Mouse (Mus musculus) left cerebral cortex, postnatal 10 days (tissue): Measurements from ENCODE around the gene Slc25a12. TPM values are rescaled to one million over a fixed set of nuclear protein-coding genes. Genes with fewer than 3 reads are reported as not detected.

Source experiments
- DNase-seq, 2 experiments: peaks; one replicate each; pipeline ENCODE4 v3.0.0; 2021 to 2022; ENCODE audit warnings: low spot score in 2 of 2, mixed read lengths in 1 of 2; ENCODE audit errors: extremely low spot score in 1 of 2
- intact Hi-C: fragments of 180-260 bp; cut with DNase I; formaldehyde crosslinking; loops from one replicate; pipeline ENCODE4 v1.15.1; 2025
- total RNA-seq, 2 experiments: library from RNA; stranded (reverse); gene quantifications; 2 replicates each; pipeline ENCODE4 v1.2.3; 2021

The Slc25a12 gene
- total RNA-seq, 2 experiments from 2014 or later: 157 to 162 TPM

- intact Hi-C loops: no loop called here
- DNase-seq: no peak
Measured at GRCm38 (mm10) chr2:71321486-71321885, 46.1 kb downstream of the Slc25a12 start.

DNA sequence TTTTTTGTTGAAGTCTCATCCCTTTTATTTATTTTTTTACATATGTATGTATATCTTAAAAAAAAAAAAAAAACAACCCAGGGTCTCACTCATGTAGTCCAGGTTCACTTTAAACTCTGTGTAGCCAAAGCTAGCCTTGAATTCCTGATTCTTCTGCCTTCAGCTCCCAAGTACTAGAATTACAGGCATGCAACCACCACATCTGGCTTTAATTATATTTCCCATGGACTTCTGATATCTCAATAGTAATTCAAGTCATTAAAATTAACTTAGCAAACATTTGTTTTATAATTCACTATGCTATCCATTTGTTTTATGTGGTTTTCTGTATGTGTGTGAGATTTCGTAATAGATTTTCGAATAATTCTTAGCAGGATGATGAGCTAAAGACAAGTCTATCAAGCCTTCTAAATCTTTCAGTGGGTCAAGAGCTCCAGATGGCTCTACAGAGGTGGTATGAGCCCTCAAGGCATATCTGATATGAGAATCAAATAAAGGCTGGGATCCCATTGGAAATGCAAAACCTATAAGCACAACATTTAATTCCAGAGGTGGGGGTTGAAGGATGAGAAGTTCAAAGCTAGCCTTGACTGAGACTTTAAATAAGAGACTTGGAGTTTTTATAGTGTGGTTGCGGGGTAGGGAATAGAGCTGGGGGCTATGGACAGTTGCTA, 51.3 kb downstream of the Slc25a12 start:
- intact Hi-C loops: no loop called here
- DNase-seq: no peak

DNA sequence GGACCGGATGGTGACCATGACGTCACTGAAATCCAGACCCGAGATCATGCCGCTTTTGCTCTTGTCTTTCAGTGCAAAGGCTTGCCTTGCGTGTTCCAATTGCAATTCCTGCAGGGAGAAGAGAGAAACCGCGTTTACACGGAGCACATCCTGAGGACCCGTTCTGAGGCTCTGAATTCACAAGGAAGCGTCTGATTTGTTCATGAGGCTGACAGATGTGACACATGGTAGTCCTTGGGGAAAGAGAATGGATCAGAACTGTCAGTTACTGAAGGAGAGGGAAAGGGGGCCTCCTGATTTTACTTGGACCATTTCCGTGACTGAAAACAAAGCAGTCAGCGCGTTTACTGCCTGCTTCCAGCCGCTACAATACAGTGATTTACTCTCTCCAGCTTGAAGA, 52.5 kb downstream of the Slc25a12 start:
- intact Hi-C loops: no loop called here
- DNase-seq: no peak

DNA sequence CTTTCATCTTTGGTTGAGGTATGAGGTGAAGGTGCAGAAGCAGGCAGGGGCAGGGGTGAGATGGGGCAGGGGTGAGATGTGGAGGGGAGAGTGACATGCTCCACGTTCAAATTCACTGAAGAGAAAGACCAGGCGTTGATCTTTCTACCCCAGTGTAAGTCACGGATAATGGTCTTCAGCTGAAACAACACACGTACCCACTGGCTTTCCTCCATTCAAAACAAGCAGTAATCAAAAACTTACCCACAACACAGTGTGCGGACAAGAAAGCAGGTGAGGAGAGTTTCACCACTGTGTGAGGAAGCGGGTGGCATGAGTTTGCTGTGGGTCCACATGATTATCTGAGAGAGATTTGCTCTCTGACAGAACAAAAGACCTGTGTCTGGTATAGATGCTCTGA, 53.5 kb downstream of the Slc25a12 start:
- no peak for DNase-seq
- intact Hi-C loops: no loop called here

GRCm38 (mm10) chr2:71312067-71312466, 55.5 kb downstream of the Slc25a12 start:
- intact Hi-C loops: no loop called here
- DNase-seq: no peak

GRCm38 (mm10) chr2:71309726-71310125, 57.8 kb downstream of the Slc25a12 start:
- intact Hi-C loops: no loop called here

DNA sequence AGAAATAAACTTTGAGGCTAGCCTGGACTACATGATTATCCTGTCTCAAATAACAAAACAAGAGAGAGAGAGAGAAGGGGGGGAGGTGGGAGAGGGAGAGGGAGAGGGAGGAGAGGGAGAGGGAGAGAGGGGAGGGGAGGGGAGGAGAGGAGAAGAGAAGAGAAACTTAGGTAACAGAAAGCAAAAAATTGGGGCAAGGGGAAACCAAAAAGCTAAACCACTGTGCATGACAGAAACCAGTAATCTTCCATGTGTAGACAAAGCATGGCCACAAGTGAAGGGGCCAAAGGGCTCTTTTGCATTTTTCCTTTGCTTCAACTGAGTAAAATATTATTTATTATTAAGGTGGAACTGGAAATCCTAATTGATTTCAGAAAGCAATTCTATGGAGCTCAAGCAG, 61.2 kb downstream of the Slc25a12 start:
- DNase-seq: no peak
- intact Hi-C loops: no loop called here

More at GRCm38 (mm10) chr2:71309726-71310125, 57.8 kb downstream of the Slc25a12 start:
- no peak for DNase-seq

- intact Hi-C loops: no loop called here
- DNase-seq: no peak
Measured at GRCm38 (mm10) chr2:71304821-71305220, 62.7 kb downstream of the Slc25a12 start.

DNA sequence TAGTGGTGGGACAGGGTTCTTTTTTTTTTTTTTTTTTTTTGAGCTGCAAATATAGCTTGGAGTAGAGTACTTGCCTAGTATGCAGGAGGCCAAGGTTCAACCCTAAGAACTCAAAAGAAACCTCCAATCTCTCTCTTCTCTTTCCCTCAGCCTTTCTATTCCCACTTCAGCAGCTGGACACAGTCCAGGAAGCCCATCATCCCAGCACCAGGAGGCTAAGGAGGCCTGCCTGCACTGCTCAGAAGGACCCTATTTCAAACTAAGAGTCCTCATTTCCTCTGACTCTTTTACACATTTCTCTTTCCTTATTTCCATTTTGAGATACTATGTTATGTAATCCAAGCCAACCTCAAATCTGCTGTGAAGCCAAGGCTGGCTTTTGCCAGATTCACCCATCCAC, 64.3 kb downstream of the Slc25a12 start:
- DNase-seq: no peak
- intact Hi-C loops: no loop called here

- no peak for DNase-seq
- intact Hi-C loops: no loop called here
Measured at GRCm38 (mm10) chr2:71302156-71302663, 65.3 kb downstream of the Slc25a12 start.

- intact Hi-C loops: no loop called here
Measured at GRCm38 (mm10) chr2:71298729-71299128, 68.8 kb downstream of the Slc25a12 start.

DNA sequence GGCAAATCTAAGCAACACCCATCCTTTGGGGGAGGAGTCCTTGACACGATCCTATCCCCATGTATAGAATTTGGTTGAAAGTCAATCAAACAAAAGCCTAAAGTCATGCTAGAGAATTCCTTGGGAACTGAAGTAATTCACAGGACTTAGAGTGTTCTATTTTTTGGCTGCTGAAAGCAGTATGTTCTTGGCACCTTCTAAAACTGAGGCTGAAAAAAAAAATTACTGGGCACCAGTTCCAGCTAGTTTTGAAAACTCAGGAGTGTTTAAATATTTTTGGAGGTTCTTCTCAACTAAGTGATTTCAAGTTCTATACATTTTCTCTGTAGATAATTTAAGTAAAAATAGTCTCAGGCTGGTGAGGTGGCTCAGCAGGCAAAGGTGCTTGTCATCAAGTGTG, 70.0 kb downstream of the Slc25a12 start:
- intact Hi-C loops: no loop called here
- no peak for DNase-seq

More at GRCm38 (mm10) chr2:71298729-71299128, 68.8 kb downstream of the Slc25a12 start:
- no peak for DNase-seq

- no peak for DNase-seq
- intact Hi-C loops: no loop called here
Measured at GRCm38 (mm10) chr2:71295844-71296243, 71.7 kb downstream of the Slc25a12 start.

DNA sequence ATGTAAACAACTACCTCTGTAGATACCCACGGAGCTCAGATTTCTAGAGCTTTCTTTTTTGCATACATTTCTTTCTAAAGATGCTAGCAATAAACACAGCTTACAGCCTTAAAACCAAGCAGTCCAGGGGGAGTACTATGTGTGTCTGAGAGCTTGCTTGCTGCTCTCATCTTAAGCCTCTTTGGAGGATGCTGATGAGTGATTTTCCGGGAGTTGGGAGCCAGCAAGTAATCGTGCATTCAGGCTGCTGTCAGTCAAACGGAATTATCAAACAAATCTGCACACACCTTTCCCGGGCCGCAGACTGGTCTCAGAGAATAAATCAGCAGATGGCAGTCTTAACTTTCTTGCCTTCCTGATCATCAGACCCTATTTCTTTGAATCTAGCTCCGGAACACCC, 73.1 kb downstream of the Slc25a12 start:
- DNase-seq: no peak

DNA sequence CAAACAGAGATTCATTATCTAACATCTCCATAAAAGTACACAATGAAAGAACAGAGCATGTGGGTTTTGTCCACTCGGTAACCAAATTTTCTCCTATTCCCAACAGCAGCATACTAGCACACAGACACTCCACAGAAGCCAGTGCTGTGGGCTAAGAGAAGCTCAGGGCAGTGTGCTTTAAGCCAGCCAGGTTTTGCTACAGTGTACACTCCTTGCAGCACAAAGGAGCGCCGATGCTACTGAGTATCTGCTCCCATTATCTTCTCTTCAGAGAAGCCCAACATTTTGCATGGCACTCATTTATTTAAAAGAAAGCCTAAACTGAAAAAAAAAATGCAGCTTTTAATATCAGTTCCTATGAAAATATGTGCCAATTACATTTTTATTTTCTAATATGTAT, 73.6 kb downstream of the Slc25a12 start:
- intact Hi-C loops: no loop called here
- DNase-seq: no peak

More for the DNA sequence above, 73.1 kb downstream of the Slc25a12 start:
- intact Hi-C loops: no loop called here

DNA sequence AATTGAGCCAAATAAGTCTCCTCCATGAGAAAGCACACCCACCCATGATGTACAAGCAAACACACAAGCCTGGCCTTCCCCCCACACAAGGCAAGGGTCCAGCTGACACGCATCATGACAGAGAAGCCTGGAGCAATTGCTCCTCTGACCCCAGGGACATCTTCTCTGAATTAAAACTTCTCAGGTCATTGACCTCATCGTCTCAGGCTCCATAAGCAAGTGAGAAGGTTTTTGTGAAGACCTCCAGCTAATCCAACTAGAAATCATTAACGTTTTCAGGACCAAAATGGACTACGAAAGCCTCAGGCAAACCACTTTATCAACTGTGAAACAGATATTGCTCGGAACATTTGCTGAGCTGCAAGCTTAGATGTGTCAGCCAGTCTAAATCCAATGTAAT, 76.0 kb downstream of the Slc25a12 start:
- no peak for DNase-seq
- intact Hi-C loops: no loop called here

- intact Hi-C loops: no loop called here
Measured at GRCm38 (mm10) chr2:71290107-71290775, 77.3 kb downstream of the Slc25a12 start.

GRCm38 (mm10) chr2:71281981-71282380, 85.6 kb downstream of the Slc25a12 start:
- intact Hi-C loops: no loop called here
- DNase-seq: no peak

More at GRCm38 (mm10) chr2:71290107-71290775, 77.3 kb downstream of the Slc25a12 start:
- peak in 1 of 2 experiments; percentile 41 for DNase-seq

GRCm38 (mm10) chr2:71278791-71279775, 88.5 kb downstream of the Slc25a12 start:
- DNase-seq: peak in 1 of 2 experiments; percentile 17
- intact Hi-C loops: no loop called here
